Mouse (Mus musculus): ENCODE results near the gene Gpx4.

The Gpx4 gene

DNA sequence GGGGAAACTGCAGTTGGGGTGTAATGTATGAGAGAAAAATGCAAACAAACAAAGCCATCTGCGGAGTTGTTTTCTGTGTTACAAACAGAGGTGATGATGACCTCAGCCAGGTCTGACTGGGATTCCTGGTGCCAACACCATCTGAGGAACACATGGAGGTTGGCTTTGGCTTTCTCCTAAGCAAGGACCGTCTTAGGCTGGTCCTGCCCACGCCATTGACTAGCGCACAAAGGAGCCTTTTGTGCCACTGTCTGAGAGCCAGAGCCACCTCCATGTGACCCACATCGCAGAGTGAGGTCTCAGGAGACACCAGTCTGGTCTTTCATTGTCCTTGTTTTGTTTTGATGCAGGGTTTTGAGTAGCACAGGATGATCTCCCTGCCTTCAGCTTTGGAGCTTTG is 1.4 kb downstream of the Gpx4 start:
- in situ Hi-C loops (cut with MboI, MseI), result loop anchor here in 1 of 2 experiments (5.0 kb wide), 1 partner anchor 361 kb away; the partner anchor contains the start of gene Gzmm

DNA sequence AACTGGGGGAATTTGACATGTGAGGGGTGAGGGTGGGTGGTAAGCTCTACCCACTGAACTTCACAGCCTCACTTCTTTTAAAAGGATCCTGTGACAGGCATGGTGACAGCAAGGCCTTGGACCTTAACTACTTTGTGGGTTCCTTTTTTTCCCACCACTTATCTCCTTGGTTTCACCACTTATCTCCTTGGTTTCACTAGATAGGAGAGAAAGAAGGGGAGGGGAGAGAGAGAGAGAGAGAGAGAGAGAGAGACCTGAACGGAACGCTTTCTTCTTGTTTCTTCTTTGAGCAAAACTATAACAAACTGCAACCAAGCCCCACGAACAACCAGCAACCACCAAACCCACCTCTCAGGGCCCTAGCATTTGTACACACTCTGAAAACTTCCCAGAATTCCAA is 1.9 kb downstream of the Gpx4 start:
- in situ Hi-C loops (cut with MboI, MseI), result loop anchor here in 1 of 2 experiments (5.0 kb wide), 1 partner anchor 362 kb away; the partner anchor contains the start of gene Gzmm

DNA sequence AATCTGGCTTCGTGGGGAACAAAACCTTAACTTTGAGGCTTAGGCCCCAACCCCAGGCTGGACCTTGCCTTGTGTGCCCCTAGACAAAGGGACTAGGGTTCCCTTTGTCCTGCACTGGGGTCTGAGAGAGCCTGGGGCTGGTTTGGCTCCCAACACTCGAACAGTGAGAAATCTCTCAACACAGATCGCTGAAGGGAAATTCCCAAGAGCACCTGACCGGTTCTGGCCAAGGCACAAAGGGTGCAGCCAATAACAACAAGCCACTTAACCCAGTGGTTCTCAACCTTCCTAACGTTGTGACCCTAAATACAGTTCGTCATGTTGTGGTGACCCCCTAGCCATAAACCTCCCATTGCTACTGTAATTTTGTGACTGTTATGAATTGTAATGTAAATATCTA is 3.3 kb downstream of the Gpx4 start:
- in situ Hi-C loops (cut with MboI, MseI), result no loop called here

- in situ Hi-C loops (cut with MboI, MseI), result no loop called here
Measured at GRCm38 (mm10) chr10:80050885-80051617, 4.1 kb downstream of the Gpx4 start.

GRCm38 (mm10) chr10:80051618-80052373 is 4.8 kb downstream of the Gpx4 start:
- in situ Hi-C loops (cut with MboI, MseI), result no loop called here

DNA sequence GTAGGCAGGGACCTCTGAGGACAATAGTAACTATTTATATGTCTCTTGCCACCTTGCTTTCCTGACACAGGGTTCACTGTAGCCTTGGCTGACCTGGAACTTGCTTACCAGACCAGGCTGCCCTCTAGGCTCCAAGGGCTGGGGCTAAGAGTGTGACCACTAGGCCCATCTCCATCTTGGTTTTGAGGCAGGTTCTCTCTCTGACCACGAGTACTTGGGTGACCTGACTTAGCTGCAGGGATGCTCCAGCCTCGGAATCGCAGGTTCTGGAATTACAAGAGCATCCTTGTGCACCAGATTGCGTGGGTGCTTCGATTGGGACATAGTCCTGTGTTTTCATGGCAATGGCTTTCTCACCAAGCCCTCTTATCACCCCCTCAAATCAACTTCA is 5.4 kb downstream of the Gpx4 start:
- in situ Hi-C loops (cut with MboI, MseI), result no loop called here

DNA sequence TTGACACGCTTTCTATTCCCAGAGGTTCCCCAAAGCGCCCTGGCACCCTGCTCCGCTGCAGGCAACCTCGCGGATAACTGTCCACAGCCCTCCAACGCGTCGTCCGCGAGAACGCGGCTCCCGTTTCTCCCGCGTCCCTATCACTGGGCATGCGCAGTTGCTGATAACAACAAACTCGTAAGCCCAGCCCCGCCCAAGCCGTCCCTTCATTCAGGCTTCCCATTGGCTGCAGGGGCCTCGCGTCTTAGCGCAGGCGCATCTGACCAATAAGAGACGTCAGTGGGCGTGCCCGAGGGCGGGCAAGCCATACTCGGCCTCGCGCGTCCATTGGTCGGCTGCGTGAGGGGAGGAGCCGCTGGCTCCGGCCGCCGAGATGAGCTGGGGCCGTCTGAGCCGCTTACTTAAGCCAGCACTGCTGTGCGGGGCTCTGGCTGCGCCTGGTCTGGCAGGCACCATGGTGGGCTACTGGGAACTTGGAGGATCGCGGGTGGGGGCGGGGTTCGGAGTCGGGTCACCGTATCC is 6.4 kb downstream of the Gpx4 start:
- in situ Hi-C loops (cut with MboI, MseI), result no loop called here

DNA sequence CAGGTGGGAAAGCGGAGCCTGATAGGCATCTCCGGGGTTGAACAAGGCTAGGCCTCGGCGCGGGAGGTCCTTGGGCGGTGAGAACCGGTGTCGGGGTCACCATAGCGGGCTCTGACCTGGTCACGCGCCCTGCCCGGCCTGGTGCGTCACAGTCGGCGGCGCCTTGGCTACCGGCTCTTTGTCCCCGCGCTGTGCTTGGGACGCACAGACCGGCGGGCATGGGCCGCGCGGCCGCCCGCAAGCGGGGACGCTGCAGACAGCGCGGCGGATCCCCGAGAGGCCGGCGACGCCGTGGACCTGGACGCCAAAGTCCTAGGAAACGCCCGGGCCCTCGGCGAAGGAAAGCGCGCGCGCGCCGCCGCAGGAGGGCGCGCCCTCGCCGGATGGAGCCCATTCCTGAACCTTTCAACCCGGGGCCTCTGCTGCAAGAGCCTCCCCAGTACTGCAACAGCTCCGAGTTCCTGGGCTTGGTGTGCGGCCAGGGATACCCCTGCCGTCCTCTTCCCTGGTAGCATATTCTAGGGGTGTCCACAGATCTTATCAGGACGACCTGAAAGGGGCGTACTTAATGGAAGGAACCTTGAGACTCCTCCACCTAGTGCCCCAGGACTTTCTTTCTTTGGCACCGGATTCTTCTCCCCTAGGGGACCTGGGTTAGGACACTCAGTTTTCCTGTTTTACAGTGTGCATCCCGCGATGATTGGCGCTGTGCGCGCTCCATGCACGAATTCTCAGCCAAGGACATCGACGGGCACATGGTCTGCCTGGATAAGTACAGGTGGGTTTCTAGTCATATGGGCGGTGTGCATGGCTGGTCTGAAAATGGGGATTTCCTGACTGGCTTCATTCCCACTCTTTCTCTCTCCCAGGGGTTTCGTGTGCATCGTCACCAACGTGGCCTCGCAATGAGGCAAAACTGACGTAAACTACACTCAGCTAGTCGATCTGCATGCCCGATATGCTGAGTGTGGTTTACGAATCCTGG is 7.2 kb downstream of the Gpx4 start:
- in situ Hi-C loops (cut with MboI, MseI), result no loop called here

GRCm38 (mm10) chr10:80054911-80055310 is 7.9 kb downstream of the Gpx4 start:
- in situ Hi-C loops (cut with MboI, MseI), result loop anchor here in 1 of 2 experiments (5.0 kb wide), 1 partner anchor 63 kb away; no protein-coding TSS in a partner anchor

DNA sequence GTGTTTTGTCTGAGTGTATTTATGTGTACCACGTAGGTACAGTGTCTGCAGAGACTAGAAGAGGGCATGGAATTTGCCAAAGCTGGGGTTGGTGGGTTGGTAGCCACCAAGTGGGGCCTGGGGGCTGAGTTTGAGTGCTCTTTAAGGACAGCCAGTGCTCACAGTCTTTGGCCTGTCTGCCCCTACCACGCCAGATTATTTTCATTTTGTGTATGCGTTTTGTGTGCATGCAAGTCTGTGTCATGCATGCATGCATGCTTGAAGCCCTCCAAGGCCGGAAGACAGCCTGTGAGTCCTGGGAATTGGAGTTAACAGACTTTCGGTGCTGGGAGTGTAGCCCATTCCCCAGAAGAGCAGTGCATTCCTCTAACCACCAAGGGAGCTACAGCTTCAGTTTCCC is 8.4 kb downstream of the Gpx4 start:
- in situ Hi-C loops (cut with MboI, MseI), result loop anchor here in 1 of 2 experiments (5.0 kb wide), 1 partner anchor 63 kb away; no protein-coding TSS in a partner anchor

GRCm38 (mm10) chr10:80055891-80056290 is 8.9 kb downstream of the Gpx4 start:
- in situ Hi-C loops (cut with MboI, MseI), result loop anchor here in 1 of 2 experiments (5.0 kb wide), 1 partner anchor 64 kb away; no protein-coding TSS in a partner anchor

DNA sequence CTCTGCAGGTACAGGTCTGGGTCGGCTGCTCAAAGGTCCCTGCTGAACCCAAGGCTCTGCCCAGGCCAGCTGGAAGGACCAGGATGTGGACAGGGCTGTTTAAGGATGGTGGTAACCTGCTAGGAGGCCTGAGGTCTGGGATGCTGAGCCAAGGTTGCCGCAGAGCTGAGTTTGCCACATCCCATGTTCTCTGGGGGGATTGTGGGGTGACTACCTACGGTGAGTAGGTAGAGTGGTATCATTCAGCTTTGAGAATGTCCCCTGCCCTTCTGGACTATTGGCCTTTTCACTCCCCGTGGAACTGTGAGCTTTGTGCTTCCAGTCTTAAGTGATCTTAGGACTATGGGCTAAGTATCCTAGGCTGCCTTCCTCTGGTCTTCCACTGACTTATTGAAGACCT is 9.5 kb downstream of the Gpx4 start:
- in situ Hi-C loops (cut with MboI, MseI), result loop anchor here in 1 of 2 experiments (5.0 kb wide), 1 partner anchor 64 kb away; no protein-coding TSS in a partner anchor

- in situ Hi-C loops (cut with MboI, MseI), result loop anchor here in 1 of 2 experiments (5.0 kb wide), 1 partner anchor 65 kb away; no protein-coding TSS in a partner anchor
Measured at GRCm38 (mm10) chr10:80056976-80057682, 10.2 kb downstream of the Gpx4 start.

DNA sequence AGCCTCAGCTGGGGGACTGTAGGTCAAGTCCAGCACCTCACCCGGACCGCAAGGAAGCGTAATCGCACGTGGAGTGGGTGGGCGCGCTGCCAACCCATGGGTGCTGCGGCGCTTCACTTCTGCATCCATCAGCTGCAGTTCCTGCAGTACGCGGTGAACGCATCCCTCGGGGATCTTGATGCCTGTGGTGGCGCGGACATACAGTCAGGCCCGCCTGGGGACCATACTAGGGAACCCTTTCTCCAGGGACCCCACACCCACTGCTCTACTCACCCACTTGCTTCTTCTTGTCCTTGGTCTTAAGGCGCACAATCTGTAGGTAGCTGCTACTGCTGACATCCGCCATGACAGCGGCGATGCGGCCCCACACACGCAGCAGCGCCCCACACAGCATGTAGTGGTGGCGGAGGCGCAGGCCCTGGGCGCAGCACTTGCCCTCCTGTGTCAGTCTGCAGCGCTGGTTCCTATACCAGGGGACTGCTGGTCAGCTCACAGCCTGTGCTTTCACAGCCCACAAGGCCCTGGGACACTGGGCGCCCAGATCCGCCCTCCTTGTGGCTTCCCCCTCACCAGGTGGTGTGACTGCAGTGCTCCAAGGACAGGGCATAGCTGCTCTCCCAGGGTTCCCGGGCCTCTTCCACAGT is 10.8 kb downstream of the Gpx4 start:
- in situ Hi-C loops (cut with MboI, MseI), result loop anchor here in 1 of 2 experiments (5.0 kb wide), 1 partner anchor 66 kb away; no protein-coding TSS in a partner anchor

- in situ Hi-C loops (cut with MboI, MseI), result loop anchor here in 1 of 2 experiments (5.0 kb wide), 1 partner anchor 44 kb away; the partner anchor contains the start of gene Sbno2
Measured at GRCm38 (mm10) chr10:80063104-80063503, 16.1 kb downstream of the Gpx4 start.

GRCm38 (mm10) chr10:80063877-80064650 is 17.1 kb downstream of the Gpx4 start:
- in situ Hi-C loops (cut with MboI, MseI), result loop anchor here in 1 of 2 experiments (5.0 kb wide), 1 partner anchor 43 kb away; the partner anchor contains the start of gene Sbno2

- in situ Hi-C loops (cut with MboI, MseI), result no loop called here
Measured at GRCm38 (mm10) chr10:80069251-80069650, 22.3 kb downstream of the Gpx4 start.

DNA sequence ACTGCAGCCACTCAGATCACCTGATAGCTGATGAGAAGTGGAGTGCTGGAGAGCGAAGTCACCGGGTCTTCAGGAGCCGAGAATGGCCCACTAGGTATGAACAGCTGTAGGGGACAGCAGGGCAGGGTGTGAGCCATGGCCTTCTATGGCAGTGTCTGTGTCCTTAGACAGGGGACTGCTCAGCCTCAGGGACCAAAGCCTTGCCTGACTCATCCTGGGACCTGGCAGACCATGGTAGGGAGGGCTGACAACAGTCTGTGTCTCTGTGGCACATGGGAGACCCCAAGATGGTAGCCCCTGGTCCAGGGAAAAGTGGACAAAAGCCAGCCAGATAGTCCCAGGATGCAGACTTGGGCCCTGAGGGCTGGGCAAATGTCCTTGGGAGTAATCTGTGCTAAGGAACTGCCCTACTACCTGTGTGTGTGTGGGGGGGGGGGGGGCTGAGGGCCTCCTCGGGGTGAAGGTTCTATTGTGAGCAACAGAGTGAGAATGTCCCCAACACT is 23.0 kb downstream of the Gpx4 start:
- in situ Hi-C loops (cut with MboI, MseI), result no loop called here

Data from T-helper 17 cell (primary cell).